Mouse (Mus musculus): ENCODE results near the gene Acbd6.

GRCm38 (mm10) chr1:155663994-155664393 is 106.1 kb downstream of the Acbd6 start:
- no peak for TF ChIP-seq POLR2A (IDR thresholded peaks at IDR 0.05; ENCODE audit: borderline replicate concordance, low read depth, low read length)
- TF ChIP-seq CTCF (IDR thresholded peaks at IDR 0.05; ENCODE audit: low read depth, low read length), result no peak
